Mouse (Mus musculus) 3134 (cell line): Measurements from ENCODE around the gene Gm7945.
"Not testable (repeated sequence)": the region's sequence is repeated elsewhere in the genome, so short reads cannot be mapped to it uniquely, and the experiment has no call there.

Experiments
- DNase-seq: peaks from one replicate; pipeline ENCODE4 v3.0.0-alpha.2; 2011; ENCODE audit warnings: low spot score; ENCODE audit not compliant: insufficient read length; ENCODE audit errors: extremely low read depth

Gene Gm7945

DNA sequence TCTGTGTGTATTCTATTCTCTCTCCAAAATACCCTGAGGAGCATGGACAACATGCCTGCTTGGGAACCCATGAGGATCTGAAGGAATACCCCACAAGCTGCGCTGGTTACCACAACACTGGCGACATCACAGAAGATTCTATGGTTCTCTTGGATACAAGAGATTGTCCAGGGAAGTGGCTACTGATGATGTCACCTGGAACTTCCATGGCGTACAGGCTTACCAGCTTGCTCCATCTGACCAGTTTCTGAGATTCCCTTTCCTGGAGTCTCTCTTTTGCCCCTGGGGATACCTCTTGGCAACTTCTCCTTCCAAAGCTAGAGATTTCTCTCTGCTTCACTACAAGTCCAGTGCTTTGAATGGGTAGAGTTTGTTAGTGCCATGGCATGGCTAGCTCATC is at the start of gene Gm7945:
TSS of gene Gm7945 (minus strand) at position 101 of the 400 bp plus-strand sequence.
- not testable (repeated sequence) for DNase-seq

DNA sequence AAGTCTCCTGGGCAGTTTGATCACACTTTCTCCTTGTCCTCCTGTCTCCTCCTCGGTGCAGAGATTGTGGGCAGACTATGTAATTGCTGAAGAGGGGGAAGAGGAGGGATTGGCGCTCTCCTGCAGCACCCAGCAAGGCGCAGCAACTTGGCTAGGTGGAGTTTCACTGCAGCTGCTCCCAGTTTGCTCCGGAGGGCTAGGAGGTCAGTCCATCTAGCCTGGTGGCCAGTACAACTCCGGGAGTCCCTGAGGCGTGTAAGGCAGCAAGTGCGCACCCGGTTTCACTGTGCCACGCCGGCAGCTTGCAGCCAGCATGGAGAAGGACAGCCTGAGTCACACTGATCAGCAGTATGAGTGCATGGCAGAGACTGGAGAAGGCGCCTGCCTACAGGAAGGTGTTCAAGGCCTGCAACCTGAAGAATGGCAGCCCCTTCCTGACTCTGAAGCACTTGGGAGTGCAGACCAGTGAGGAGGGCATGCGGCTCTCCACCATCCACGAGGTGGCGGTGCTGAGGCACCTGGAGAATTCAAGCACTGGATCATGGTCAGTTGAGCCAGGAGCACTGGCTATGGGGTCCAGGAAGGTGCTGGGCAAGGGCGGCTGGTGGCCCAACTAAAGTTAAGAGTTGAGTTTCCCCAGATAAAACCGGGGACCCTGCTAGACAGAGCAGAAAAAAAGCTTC is 39.4 kb upstream of the Gm7945 start:
- DNase-seq, result not testable (repeated sequence)

DNA sequence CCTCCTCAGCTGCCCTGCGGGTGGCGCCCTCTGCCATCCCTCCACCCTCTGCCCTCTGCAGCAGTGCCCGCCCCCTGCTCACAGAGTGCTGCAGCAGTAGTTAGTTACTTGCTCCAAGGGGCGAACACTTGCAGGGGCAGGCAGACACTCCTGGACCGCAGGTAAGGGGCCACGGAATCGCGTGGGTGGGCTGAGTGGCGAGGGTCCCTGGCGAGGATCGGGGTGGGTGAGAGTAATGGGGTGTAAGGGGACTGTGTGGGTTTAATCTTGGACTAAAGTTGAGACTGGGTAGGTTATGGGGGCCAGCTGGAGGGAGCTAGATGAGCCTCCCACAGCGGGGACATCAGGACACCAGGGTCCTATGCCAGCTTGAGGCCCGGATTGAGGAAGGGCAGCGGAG is 38.5 kb upstream of the Gm7945 start:
- not testable (repeated sequence) for DNase-seq

DNA sequence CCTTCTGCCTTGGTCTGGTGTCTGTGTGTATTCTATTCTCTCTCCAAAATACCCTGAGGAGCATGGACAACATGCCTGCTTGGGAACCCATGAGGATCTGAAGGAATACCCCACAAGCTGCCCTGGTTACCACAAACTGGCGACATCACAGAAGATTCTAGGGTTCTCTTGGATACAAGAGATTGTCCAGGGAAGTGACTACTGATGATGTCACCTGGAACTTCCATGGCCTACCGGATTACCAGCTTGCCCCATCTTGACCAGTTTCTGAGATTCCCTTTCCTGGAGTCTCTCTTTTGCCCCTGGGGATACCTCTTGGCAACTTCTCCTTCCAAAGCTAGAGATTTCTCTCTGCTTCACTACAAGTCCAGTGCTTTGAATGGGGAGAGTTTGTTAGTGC is 22.0 kb upstream of the Gm7945 start, which contains the start of gene Gm6482:
TSS of gene Gm6482 (minus strand) at position 101 of the 400 bp plus-strand sequence.
- not testable (repeated sequence) for DNase-seq

DNA sequence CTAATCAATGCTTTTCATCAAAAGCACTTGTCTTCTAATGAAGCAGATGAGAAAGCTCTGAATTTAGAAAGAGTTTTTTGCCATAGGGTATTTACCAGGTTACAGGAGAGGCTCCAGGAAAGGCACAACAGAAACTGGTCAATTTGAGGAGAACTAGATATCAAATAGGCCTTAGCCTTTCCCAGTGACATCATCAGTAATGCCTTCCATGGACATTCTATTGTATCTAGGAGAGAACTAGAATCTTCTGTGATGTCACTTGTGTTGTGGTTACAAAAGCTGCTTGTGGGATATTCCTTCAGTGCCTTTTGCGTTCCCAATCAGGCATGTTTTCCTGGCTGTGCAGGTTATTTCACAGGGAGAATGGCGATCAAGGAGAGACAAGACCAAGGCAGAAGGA is 37.9 kb downstream of the Gm7945 start, which contains the start of gene Gm5798:
TSS of gene Gm5798 (plus strand) at position 301 of the 400 bp plus-strand sequence.
- DNase-seq, result not testable (repeated sequence)
